Mouse (Mus musculus): ENCODE results near the gene Exoc3l. TPM values are rescaled to one million over a fixed set of nuclear protein-coding genes. Genes with fewer than 3 reads are reported as not detected.
A peak's percentile ranks its signal among the peaks of the same experiment; 100 is the strongest.
"Not testable (repeated sequence)": the region's sequence is repeated elsewhere in the genome, so short reads cannot be mapped to it uniquely, and the experiment has no call there.

Gene Exoc3l
- total and polyA plus RNA-seq, 3 experiments: 1.4 to 2.8 (median 2.6) TPM

DNA sequence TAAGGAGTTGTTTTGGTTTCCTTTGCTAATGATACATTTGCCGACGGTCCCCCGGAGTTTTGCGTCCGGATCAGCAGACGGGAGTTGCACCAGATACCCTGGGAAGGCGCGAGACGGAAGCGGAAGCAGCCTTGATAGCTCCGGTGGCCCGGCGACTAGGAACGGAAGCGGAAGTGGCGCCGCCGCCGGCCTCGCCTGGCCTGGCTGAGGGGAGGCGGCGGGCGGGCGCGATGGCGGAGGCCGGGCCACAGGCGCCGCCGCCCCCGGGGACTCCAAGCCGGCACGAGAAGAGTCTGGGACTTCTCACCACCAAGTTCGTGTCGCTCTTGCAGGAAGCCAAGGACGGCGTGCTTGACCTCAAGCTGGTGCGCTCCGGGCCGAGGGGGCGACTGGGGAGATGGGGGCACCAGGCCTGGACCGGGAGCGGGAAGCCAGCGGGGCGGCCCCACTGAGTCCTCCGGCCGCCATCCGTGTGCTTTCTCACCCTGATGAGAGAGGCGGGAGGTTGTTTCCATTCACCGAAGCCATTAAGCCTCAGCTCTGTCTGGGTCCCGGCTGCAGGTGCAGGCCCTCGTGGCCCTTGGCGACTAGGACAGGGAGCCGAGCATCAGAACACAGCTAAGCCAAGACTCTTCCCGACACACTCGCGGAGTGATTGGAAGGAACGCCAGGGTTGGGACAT lies 1.8 kb upstream of the Exoc3l start, which contains the start of gene E2f4:
E2f4 (plus strand) TSS at position 153 of the 682 bp plus-strand sequence.
- H3K36me3 ChIP-seq (replicated peaks): peaks cover 53% of the 10 kb centered on the region
- no peaks in the 10 kb centered on the region for H3K9me3 ChIP-seq (replicated peaks)
- DNase-seq (ENCODE audit: low spot score): peak; percentile 93
- peaks cover 64% of the 10 kb centered on the region for H3K4me1 ChIP-seq (ENCODE audit: insufficient read depth, low read depth, low read length)
- peak; percentile 86 for ATAC-seq (ENCODE audit: extremely low read depth, insufficient number of reproducible peaks, low FRiP score, poor library complexity, severe bottlenecking)
- no peak for TF ChIP-seq GATA2 (IDR thresholded peaks at IDR 0.05; ENCODE audit: borderline replicate concordance, low read depth, low read length)
- TF ChIP-seq CTCF (IDR thresholded peaks at IDR 0.05; ENCODE audit: low read depth, low read length): no peak
- TF ChIP-seq POLR2AphosphoS5 (IDR thresholded peaks at IDR 0.05; ENCODE audit: insufficient replicate concordance, low read depth, low read length): no peak
- TF ChIP-seq TAL1 (conservative IDR thresholded peaks at IDR 0.05; ENCODE audit: low read depth, low read length): no peak
- TF ChIP-seq GATA1 (IDR thresholded peaks at IDR 0.05; ENCODE audit: borderline replicate concordance, low read length): no peak
- no peaks in the 10 kb centered on the region for H3K27me3 ChIP-seq (ENCODE audit: insufficient read depth, low read length)
- peak within 1 kb of the TSS; percentile 98 for H3K4me3 ChIP-seq (ENCODE audit: low read depth, low read length)

DNA sequence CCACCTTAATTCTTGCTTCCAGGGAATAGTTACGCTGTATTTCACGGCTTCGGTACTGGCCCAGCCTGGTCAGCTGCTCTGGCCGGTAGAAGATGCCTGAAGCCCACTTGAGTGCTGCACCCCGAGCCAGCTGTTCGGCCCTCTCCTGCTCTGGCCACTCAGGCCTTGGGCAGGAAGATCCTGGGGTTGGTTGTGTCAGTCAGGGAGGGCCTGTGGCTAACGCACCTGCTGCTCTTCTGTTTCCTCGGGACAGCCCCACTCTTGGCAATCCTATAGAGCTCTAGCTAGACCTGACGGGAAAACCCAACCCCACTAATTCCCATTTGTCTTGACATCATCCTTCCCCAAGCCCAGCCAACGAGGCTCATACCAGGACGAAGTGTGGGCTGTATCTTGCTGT lies 645 bp downstream of the Exoc3l start:
- Histone ChIP-seq H3K4me1 (ENCODE audit: insufficient read depth, low read depth, low read length) (peaks cover 54% of the 10 kb centered on the region), H3K27me3 (ENCODE audit: insufficient read depth, low read length) (no peaks in the 10 kb centered on the region; the same call in 1 of the 2 replicates), H3K36me3 (replicated peaks) (peaks cover 30% of the 10 kb centered on the region), H3K9me3 (replicated peaks) (no peaks in the 10 kb centered on the region), H3K4me3 (ENCODE audit: low read depth, low read length) (no peak overlapping the region)
- no peak for ATAC-seq (ENCODE audit: extremely low read depth, insufficient number of reproducible peaks, low FRiP score, poor library complexity, severe bottlenecking)
- no peak for DNase-seq (ENCODE audit: low spot score)
- no peak for TF ChIP-seq GATA2 (IDR thresholded peaks at IDR 0.05; ENCODE audit: borderline replicate concordance, low read depth, low read length)
- no peak for TF ChIP-seq TAL1 (conservative IDR thresholded peaks at IDR 0.05; ENCODE audit: low read depth, low read length)
- no peak for TF ChIP-seq GATA1 (IDR thresholded peaks at IDR 0.05; ENCODE audit: borderline replicate concordance, low read length)
- TF ChIP-seq POLR2AphosphoS5 (IDR thresholded peaks at IDR 0.05; ENCODE audit: insufficient replicate concordance, low read depth, low read length): no peak
- TF ChIP-seq CTCF (IDR thresholded peaks at IDR 0.05; ENCODE audit: low read depth, low read length): no peak

DNA sequence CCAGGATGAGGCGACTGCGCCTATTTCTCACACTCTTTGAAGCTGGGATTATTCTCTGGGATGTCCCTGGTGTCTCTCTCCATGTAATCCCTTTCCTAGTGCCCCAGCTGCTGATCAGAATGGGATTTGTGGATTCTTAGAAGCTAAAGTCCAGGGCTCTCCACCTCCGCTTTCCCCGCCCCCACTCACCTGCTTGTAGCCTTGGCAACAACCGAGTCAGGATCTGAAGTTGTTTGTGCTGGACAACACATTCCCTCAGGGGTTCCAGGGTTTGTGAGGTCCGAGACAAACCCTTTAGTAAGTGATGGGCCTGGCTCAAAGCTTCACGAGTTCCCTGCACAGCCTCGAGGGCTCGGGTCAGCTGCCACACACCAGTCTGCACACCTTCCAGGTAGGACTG lies 1.1 kb downstream of the Exoc3l start:
- Histone ChIP-seq H3K36me3 (replicated peaks) (peaks cover 25% of the 10 kb centered on the region), H3K9me3 (replicated peaks) (no peaks in the 10 kb centered on the region), H3K27me3 (ENCODE audit: insufficient read depth, low read length) (no peaks in the 10 kb centered on the region; the same call in 1 of the 2 replicates), H3K4me3 (ENCODE audit: low read depth, low read length) (no peak overlapping the region), H3K4me1 (ENCODE audit: insufficient read depth, low read depth, low read length) (peaks cover 54% of the 10 kb centered on the region)
- ATAC-seq (ENCODE audit: extremely low read depth, insufficient number of reproducible peaks, low FRiP score, poor library complexity, severe bottlenecking): no peak
- DNase-seq (ENCODE audit: low spot score): no peak
- TF ChIP-seq CTCF (IDR thresholded peaks at IDR 0.05; ENCODE audit: low read depth, low read length): no peak

DNA sequence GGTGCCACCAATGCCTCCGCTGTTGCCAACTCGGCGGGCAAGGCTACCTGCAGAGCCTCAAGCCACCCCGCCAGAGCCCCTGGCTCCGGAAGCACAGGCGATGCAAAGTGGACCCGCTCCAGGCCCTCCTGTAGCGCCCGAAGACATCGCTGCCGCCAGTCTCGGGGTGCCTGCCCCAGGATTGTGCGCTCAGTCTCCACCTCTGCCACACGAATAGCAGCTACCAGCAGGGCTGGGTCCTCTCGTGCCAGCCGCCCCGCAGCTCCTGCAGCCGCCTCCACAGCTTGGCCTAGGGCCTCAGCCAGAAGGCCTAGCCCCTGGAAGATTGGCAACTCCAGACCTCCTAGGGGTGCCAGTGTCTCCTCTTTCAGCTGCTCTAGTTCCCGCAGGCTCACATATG lies 2.5 kb downstream of the Exoc3l start:
- no peak for DNase-seq (ENCODE audit: low spot score)
- Histone ChIP-seq H3K9me3 (replicated peaks) (no peaks in the 10 kb centered on the region), H3K27me3 (ENCODE audit: insufficient read depth, low read length) (no peaks in the 10 kb centered on the region; the same call in 1 of the 2 replicates), H3K4me3 (ENCODE audit: low read depth, low read length) (no peak overlapping the region), H3K4me1 (ENCODE audit: insufficient read depth, low read depth, low read length) (peaks cover 54% of the 10 kb centered on the region), H3K36me3 (replicated peaks) (peaks cover 13% of the 10 kb centered on the region)
- no peak for ATAC-seq (ENCODE audit: extremely low read depth, insufficient number of reproducible peaks, low FRiP score, poor library complexity, severe bottlenecking)
- no peak for TF ChIP-seq CTCF (IDR thresholded peaks at IDR 0.05; ENCODE audit: low read depth, low read length)
- no peak for TF ChIP-seq GATA2 (IDR thresholded peaks at IDR 0.05; ENCODE audit: borderline replicate concordance, low read depth, low read length)
- TF ChIP-seq TAL1 (conservative IDR thresholded peaks at IDR 0.05; ENCODE audit: low read depth, low read length): no peak
- TF ChIP-seq POLR2AphosphoS5 (IDR thresholded peaks at IDR 0.05; ENCODE audit: insufficient replicate concordance, low read depth, low read length): no peak
- TF ChIP-seq GATA1 (IDR thresholded peaks at IDR 0.05; ENCODE audit: borderline replicate concordance, low read length): no peak

DNA sequence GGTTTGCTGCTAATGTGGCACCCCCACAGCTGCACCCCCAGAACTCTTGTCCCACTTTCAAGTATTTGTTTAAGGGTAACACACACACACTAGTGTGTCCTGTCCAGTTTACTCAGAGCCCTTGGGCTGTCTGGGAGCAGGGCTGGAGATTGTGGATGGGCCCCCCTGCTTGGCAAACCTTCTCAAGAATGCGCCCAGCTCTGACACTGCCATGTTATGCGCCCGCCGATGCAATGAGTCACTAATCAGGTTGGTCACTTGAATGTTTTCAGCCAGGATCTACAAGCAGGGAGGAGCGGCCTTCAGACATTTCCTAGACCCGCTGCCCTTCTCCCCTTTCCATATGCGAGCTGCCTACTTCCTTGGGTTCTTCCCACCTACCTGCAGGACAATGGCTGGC lies 3.4 kb downstream of the Exoc3l start:
- H3K36me3 ChIP-seq (replicated peaks): peaks cover 9% of the 10 kb centered on the region
- H3K27me3 ChIP-seq (ENCODE audit: insufficient read depth, low read length): no peaks in the 10 kb centered on the region; the same call in 1 of the 2 replicates
- H3K4me1 ChIP-seq (ENCODE audit: insufficient read depth, low read depth, low read length): peaks cover 50% of the 10 kb centered on the region
- DNase-seq (ENCODE audit: low spot score) (no peak), ATAC-seq (ENCODE audit: extremely low read depth, insufficient number of reproducible peaks, low FRiP score, poor library complexity, severe bottlenecking) (no peak)
- no peaks in the 10 kb centered on the region for H3K9me3 ChIP-seq (replicated peaks)
- no peak for TF ChIP-seq GATA2 (IDR thresholded peaks at IDR 0.05; ENCODE audit: borderline replicate concordance, low read depth, low read length)
- no peak for TF ChIP-seq TAL1 (conservative IDR thresholded peaks at IDR 0.05; ENCODE audit: low read depth, low read length)
- TF ChIP-seq POLR2AphosphoS5 (IDR thresholded peaks at IDR 0.05; ENCODE audit: insufficient replicate concordance, low read depth, low read length): no peak
- no peak for TF ChIP-seq GATA1 (IDR thresholded peaks at IDR 0.05; ENCODE audit: borderline replicate concordance, low read length)
- TF ChIP-seq CTCF (IDR thresholded peaks at IDR 0.05; ENCODE audit: low read depth, low read length): no peak
- H3K4me3 ChIP-seq (ENCODE audit: low read depth, low read length): no peak overlapping the region

DNA sequence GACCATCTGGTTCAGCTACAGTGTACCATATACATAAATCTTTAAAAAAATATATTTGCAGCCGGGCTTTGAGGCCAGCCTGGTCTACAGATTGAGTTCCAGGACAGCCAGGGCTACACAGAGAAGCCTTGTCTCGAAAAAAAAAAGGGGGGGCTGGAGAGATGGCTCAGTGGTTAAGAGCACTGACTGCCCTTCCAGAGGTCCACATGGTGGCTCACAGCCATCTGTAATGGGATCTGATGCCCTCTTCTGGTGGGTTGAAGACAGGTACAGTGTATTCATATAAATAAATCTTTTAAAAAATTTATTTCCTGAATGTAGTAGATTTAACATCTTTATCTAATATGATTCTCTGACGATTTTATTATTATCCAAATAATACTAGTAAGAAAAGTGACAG lies 4.1 kb downstream of the Exoc3l start:
- DNase-seq (ENCODE audit: low spot score); H3K4me3 ChIP-seq (ENCODE audit: low read depth, low read length); H3K36me3 ChIP-seq (replicated peaks); ATAC-seq (ENCODE audit: extremely low read depth, insufficient number of reproducible peaks, low FRiP score, poor library complexity, severe bottlenecking); H3K27me3 ChIP-seq (ENCODE audit: insufficient read depth, low read length); H3K9me3 ChIP-seq (replicated peaks): not testable (repeated sequence)
- peaks cover 46% of the 10 kb centered on the region for H3K4me1 ChIP-seq (ENCODE audit: insufficient read depth, low read depth, low read length)

DNA sequence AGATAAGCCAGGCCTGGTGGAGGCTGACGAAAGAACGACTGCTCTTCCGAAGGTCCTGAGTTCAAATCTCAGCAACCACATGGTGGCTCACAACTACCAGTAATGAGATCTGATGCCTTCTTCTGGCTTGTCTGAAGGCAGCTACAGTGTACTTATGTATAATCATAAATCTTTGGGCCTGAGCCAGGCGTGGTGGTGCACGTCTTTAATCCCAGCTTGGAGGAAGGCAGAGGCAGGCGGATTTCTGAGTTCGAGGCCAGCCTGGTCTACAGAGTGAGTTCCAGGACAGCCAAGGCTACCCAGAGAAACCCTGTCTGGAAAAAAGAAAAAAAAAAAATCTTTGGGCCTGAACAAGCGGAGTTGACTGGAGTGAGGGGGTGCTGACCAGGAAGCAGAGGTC lies 4.5 kb downstream of the Exoc3l start:
- not testable (repeated sequence) for H3K9me3 ChIP-seq (replicated peaks); H3K27me3 ChIP-seq (ENCODE audit: insufficient read depth, low read length); DNase-seq (ENCODE audit: low spot score); ATAC-seq (ENCODE audit: extremely low read depth, insufficient number of reproducible peaks, low FRiP score, poor library complexity, severe bottlenecking); H3K4me3 ChIP-seq (ENCODE audit: low read depth, low read length)
- H3K36me3 ChIP-seq (replicated peaks): peaks cover 11% of the 10 kb centered on the region
- H3K4me1 ChIP-seq (ENCODE audit: insufficient read depth, low read depth, low read length): peaks cover 45% of the 10 kb centered on the region
